Mouse (Mus musculus): ENCODE data around the gene Pnpla3. TPM values are rescaled to one million over a fixed set of nuclear protein-coding genes. Genes with fewer than 3 reads are reported as not detected.

Pnpla3 gene
- total RNA-seq, 2 experiments from 2014 or later: not detected

DNA sequence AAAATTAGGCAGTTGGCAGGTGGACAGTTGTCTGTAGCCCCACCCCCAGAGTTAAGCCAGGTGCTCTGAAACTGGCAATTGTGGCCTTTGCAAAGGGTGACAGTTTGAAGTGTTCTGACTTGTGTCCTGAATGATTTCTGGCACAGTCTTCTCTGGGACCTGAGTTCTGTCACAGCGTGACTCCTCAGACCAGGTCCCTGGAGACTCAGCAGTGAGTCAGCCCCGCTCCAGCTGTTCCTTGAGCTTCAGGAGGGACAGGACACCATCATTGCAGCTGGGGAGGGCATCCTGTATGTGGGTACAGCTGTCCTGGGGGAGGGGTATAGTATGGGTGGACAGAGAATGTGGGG, 45.1 kb downstream of the Pnpla3 start:
- ATAC-seq (replicated peaks; ENCODE audit: low FRiP score, poor library complexity, severe bottlenecking): no peak

DNA sequence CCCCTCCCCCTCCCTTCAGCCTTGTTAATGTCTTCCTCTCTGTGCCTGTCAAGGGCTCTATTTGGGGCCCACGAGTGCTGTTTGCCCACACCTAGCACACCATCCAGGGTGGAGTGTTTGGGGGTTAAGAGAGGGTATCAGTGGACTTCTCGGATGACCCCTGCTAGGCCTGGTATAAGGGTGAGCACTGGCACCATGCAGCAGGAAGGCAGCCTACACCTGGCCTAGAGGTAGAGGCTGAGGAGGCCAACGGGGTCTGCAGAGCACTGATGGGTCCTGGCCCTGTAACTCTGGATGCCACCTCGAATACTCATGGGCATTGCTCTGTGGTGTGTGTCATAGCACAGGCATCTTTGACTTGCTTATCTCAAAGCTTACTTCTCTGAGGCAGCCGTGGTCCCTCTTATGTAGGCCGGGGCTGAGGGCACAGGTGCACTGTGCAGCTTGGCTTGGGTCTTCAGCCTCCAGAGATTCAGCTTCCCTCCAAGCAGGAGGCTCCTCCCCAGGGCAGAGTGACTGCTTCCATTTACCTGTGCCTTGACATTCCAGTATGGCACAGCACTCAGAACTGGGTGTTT, 45.6 kb downstream of the Pnpla3 start:
- no peak for ATAC-seq (replicated peaks; ENCODE audit: low FRiP score, poor library complexity, severe bottlenecking)

DNA sequence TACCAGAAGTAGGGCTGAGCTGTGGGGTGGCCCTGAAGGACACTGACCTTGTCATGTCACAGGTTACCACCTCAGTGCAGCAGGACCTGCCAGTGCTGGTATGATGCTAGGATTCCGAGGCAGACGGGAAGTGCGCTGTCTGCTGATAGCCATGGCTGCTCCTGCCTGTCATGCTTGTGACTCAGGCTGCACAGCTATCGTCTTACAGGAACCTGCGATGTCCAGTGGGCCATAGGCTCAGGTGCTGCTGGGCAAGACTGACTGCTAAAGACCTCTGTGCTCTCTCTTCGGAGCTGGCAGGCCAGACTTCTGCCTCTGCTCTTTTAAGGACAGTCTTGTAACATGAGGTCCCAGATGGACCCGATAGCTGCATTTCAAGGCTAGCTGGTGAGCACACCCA, 46.8 kb downstream of the Pnpla3 start:
- ATAC-seq (replicated peaks; ENCODE audit: low FRiP score, poor library complexity, severe bottlenecking): no peak

DNA sequence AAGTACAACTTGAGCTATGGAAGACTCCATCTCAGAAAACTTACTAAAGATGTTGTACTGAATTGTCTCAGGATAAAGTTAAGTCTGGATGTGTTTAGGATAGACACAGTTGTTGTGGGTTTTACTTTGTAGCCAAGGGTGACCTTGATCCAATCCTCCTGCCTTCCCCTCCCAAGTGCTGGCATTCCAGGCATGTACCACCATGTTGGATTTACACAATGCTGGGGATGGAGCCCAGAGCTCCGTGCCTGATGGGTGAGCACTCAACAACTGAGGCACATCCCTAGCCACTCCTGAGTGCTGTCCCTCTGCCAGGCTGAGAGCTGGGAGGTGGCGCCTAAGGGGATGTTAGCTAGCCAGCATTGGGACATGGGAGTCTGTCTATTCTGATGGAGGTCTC, 47.6 kb downstream of the Pnpla3 start:
- no peak for ATAC-seq (replicated peaks; ENCODE audit: low FRiP score, poor library complexity, severe bottlenecking)

DNA sequence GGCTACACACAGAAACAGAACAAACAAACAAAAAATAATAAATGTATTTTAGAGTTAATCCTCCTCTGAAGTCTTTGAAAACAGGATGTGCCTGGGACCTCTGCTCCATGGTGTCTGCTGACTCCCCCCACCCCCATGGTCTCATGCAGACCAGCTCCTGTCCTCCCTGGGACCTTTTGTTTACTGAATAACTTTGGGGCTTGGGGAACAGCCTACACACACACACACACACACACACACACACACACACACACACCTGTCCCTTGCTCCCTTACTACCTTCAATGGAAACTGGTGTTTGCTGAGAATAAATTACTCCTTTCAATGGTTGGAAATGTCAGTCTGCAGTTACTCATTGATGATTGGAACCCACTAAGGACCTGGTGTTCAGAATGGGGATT, 48.4 kb downstream of the Pnpla3 start:
- ATAC-seq (replicated peaks; ENCODE audit: low FRiP score, poor library complexity, severe bottlenecking): no peak

DNA sequence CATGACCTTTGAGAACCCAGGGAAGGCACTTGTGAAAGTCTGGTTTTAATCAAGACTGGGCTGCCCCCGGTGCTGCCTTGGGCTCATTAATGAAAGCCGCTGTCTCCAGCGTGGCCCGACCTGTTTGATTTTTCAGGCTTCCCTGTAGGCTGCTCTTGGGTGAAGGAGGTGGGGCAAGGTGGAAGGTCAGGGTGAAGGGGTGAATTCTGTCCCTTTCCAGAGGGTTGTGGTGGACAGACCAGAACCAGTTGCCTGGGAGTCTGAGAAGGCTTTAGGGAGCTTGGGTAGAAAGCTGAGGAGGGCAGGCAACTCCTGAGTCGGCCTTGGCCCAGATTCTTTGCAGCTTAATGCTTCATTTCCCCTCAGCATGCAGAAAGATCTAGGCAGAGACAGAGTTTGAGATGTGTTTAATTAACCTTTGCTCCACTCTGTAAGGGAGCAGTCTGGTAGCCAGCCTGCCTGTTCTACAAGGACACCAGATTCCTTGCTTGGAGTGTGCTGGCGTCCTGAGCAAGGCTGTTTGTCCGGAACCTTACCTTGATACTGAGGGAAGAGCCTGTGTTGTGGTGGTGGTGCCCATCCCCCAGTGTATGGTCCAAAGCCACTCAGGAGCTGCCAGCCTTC, 48.9 kb downstream of the Pnpla3 start:
- ATAC-seq (replicated peaks; ENCODE audit: low FRiP score, poor library complexity, severe bottlenecking): no peak

DNA sequence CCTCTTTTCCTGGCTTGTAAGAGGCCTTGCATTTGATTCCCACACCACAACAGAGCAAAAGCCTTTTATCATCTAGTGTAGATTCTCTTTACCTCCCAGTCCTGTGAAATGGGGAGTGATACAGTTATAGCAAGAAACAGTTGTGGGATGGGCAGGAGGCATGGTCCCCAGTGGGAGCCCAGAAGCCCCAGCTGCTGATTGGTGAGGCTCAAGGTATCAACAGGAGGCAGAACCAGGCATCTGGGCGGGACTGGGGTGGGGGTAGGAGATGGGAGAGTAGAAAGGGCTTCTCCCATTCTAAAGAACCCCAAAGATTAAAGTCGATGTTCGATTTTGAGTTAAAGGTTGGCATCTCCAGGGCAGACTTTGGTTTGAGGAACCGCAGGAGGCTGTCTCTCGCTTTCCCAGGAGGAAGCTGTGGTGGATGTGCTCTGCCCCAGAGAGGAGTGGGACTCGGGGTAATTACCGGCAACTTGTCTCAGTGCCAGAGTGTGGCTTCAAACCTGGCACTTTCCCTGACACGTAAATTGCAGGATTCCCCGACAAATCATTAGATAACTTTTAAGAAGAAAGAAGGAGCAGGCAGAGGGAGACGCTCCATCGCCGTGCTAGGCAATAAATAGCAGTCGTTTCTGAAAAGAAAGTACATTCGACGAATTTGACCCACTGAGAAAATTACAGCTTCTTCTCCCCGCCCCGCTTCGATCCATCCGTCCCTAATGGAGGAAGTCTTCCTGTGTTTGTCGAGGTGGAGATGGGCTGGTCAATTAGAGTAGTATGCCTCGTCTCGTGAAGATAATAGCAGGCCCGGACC, 50.5 kb downstream of the Pnpla3 start:
- no peak for ATAC-seq (replicated peaks; ENCODE audit: low FRiP score, poor library complexity, severe bottlenecking)

DNA sequence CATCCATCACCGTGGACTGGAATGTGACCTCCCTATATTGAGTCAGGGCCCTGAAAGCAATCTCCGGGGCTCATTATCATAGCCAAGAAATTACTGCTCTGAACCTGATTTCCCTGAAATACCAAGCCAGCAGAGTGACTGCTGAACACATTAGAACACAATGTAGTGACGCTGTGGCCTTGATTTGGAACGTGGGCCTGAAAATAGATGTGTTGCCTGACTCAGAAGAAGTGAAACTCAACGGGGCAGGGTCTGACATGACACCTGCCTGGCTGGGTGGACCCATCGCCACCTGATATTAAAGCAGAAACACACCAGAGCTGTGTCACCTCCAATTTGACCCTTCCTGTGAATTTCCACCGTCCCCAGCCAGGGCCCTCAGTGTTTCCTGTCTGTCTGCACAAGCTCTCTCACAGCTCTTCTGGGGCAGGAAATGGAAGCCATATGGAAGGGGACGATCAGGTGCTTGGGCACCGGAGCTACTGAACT, 51.2 kb downstream of the Pnpla3 start:
- no peak for ATAC-seq (replicated peaks; ENCODE audit: low FRiP score, poor library complexity, severe bottlenecking)

DNA sequence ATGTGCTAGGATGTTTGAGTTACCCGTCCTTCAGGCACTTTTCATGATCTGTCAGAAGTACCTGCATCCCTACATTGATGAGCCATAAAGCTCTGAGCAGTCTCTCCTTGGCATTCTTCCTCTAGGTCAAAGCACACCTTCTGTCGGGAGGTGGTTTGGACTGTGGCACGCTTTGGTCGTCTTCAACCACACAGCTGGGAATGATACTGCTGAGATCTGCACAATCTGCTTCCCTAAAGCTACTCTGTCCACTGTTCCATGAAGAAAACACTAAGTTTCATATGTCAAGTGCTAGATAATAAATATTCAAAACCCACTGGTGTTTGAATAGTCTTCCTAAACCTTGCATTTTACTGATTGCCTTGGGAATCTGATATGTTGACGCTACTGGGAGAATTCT, 53.9 kb downstream of the Pnpla3 start:
- ATAC-seq (replicated peaks; ENCODE audit: low FRiP score, poor library complexity, severe bottlenecking): no peak

DNA sequence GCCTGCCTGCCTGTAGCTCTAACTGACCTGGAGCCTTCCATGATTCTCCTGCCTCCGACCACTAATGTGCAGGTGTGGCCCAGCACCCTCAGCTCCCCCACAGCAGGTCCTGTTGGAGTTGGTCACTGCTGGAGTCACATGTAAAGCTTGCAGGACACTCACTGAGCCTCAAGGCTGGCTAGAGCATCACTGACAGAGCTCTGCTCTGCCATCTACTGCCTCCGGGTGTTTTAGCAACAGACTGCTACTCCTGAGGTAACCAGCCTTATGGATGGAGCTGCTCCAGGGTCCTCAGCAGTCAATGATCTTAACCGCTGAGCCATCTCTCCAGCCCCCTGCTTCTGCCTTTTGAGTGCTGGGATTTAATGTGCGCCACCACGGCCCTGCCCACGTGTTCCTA, 55.8 kb downstream of the Pnpla3 start:
- no peak for ATAC-seq (replicated peaks; ENCODE audit: low FRiP score, poor library complexity, severe bottlenecking)

DNA sequence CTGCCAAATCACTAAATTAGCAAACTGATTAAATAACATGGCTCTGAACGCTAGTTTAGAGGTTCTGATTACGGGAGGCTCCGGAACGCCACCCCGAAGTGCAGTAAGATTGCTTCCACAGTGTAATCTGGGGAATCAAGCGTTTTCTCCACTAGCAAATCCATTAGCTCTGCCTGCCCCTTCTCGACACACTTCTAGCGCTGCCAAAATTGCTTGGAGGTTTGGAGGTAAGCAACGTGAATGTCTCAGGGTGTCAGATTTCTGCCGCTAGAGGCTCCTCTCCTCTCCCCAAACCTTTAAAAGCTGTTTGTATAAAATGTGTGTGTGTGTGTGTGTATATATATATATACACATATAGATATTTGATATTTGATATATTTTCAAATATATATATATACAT, 57.1 kb downstream of the Pnpla3 start:
- ATAC-seq (replicated peaks; ENCODE audit: low FRiP score, poor library complexity, severe bottlenecking): no peak

DNA sequence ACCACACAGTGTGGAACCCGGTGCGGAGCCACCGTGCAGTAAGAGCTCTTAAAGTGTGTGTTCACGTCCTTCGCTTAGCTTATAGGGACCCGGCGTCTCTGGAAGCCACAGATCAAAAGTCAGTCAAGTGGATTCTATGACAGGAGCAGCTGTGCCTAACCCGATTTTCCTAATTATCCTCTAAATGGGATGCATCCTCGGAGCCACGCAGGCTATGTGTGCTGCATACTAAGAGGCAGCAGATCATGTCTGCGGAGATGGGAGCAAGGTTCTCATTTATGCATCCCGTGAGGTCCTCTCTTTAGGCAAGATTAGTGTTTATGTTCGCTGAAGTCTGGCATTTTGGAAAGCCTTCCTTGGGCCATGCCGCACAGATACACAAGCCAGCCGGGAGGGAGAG, 59.3 kb downstream of the Pnpla3 start:
- no peak for ATAC-seq (replicated peaks; ENCODE audit: low FRiP score, poor library complexity, severe bottlenecking)

DNA sequence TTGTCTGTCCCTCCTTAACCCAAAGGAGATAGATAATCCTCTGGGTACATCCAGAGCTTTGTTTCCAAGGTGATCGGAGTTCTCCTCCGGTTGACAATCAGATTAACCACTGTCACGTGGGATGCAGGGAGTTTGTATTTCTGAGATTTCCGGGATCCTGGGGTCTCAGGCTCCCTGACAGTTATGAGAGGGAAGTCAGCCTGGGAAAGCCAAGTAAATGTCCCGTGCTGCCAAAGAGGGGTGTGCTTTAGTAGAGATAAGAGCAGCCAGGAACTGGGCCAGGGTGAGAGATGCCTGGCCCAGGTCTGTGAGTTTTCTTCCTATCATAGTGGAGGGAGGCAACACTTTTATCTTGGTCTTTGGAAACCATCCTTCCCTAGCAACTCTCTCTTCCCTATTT, 63.0 kb downstream of the Pnpla3 start:
- peak; percentile 78 for ATAC-seq (replicated peaks; ENCODE audit: low FRiP score, poor library complexity, severe bottlenecking)

DNA sequence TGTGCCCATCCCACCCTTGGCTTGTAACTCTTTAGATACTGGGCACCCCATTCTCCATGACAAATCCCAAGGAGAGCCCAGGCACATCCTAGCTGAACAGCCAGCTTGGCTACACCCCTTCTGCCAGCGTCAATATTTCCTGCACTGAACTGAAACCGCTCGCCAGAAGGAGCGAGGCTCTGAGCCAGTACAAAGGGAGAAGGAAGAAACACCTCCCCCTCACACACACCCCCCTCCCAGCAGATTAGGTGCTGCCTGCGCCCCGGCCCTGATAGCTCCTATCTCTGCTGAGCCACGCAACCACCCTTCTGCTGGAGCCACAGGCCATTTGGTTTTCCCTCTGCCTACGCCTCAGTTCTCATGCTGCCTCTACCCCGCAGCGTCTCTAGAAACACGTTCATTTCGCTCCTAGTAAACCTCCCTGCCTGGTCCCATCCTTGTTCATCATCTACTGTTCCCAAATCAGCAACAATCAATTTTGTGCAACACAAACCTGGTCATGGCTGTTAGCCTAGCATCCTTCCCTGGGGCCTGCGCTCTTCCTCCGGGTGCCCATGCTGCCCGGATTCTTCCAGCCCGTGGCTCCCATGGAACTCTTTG, 63.6 kb downstream of the Pnpla3 start:
- peak; percentile 89 for ATAC-seq (replicated peaks; ENCODE audit: low FRiP score, poor library complexity, severe bottlenecking)

DNA sequence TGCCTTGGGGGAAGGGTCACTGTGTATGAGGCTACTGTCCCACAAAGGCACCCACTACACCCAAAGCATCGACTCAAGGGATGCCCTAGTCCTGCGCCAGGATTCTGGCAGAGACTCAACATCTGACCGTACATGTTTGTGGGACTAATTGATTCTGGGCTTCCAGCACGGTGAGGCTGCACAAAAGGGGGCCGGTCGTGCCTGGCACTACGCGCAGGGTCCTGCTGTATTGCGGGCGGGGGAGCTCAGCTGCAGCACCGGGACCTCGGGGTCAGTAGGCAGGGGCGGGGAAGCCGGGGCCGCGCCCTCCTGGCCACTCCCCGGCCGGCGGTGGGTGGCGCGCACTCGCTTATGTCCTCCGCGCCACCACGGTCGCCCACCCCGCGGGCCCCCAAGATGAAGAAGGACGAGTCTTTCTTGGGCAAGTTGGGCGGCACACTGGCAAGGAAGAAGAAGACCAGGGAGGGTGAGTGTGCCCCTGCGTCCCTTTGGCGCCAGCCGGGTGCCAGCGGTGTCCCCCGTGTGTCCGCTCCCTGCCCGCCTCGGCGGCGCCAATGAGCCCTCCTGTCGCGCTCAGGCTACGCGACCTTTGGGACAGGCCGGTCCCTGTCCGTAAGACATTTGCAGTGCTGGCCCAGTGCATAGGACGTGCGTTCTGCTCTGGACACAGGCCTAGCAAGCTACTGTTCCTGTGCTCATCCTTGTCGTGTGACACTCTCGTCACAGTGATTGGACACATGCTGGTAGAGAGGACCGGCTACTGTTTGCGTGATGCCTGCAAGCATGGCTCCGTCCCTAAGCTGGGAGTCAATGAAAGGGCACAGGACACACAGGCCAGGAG, 64.3 kb downstream of the Pnpla3 start, which contains the start of gene Parvb:
Parvb (plus strand) TSS at position 323 of the 841 bp plus-strand sequence.
- peak; percentile 72 for ATAC-seq (replicated peaks; ENCODE audit: low FRiP score, poor library complexity, severe bottlenecking)

DNA sequence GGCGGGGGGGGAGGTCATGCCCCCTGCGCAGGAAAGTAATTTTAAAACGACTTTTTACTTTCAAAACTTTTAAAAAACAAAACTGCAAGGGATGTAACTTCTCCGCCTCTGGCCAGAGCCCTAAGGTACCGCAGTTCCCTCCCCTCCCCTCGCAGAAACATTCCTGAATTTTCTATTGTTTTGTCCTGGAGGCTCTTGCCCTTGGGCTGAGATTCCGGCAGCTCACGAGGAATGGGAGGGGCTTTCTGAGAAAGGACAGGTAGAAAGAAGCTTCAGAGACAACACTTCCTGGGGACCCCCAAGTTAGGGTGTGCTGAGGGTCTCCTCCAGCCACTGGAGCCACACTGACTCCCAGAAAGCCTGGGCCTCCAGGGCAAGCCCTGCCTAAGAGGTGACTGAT, 65.0 kb downstream of the Pnpla3 start:
- ATAC-seq (replicated peaks; ENCODE audit: low FRiP score, poor library complexity, severe bottlenecking): no peak

DNA sequence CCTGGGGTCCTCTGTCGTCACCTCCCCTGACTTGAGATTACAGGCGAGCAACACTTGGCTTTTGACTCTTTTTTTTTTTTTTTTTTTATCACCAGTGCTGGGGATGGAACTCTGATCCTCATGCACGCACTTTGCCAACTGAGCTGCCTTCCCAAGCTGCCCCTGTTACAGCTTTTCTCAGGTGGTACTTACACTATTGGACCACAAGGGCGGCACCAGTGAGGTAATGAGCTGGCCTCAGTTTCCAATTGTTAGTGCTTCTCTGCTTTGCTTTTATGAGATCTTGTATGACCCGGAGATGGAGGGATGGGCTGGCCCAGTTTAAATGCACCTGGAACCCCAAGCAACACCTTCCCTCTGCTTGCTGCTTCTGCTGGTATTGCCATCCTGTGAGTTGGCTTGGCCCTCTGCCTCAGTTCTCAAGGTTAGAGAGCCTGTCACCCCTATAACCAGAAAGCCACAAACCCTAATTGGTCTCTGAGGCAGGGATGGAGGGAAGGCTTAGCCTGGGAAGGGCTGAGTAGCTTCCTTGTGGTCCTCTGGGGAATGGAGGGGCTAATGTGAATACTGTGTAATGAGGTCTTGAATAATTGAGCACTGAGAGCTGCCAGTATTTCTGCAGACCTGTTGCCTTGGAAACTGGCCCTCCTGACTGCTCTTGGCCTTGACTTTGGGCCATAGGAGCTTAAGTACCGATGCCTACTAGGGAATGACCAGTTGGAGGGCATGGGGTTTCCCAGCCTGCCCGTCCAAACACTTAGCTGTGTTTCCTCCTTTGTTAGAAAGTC, 67.4 kb downstream of the Pnpla3 start:
- no peak for ATAC-seq (replicated peaks; ENCODE audit: low FRiP score, poor library complexity, severe bottlenecking)

DNA sequence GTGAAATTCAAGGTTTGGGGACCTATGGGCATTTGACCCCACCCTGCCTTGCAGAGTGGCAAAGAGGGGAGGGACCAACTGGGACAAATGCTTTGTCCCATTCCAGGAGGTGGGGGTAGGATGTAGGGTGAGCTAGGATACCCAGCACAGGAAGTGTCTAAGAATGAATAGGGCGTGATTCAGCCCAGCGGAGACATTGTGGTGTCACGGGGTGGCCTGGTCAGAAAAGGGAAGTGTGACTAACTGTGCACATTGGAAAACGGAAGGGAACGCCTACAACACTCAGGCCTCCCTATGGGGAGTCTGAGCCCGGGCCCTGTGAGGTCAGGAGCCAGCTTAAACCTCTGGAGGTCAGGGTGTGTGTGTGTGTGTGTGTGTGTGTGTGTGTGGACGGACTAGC, 68.0 kb downstream of the Pnpla3 start:
- ATAC-seq (replicated peaks; ENCODE audit: low FRiP score, poor library complexity, severe bottlenecking): no peak

Data from erythroid progenitor cell, adult 5-6 weeks (primary cell).